Comparison of ENCODE assay signal across 8 mouse cellular contexts in the genomic region with DNA sequence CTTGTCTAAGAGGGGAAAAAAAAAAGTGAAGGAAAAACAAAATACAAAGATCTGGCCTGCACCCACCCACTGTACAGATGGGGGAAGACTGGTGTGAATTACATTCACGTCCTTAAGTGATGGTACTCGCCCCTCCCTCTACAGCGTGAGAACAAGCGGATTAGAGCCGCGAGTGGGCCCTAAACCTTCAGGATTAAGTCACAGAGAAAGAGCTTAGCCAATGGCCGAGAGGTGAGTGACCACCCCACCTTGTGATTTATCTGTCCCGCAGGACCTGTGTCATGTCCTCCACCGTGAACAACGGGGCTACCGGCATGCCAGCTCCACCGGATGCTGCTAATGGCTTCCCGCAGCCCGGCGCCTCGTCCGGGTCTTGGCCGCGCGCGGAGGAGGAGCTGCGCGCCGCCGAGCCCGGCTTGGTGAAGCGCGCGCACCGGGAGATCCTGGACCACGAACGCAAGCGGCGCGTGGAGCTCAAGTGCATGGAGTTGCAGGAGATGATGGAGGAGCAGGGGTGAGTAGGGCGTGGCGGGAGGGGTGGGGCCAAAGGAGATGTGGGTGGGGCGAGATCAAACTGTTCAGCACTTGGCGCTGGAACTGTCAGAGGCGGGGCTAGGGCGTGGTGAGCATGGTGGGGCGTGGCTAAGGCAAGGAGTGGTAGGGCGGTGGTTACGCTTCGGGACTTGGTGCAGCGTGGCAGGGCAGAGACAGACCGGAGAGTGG. TPM values are rescaled to one million over a fixed set of nuclear protein-coding genes. Genes with fewer than 3 reads are reported as not detected.
DNase-seq lines count a peak whose midpoint lies in the region; ATAC-seq and TF ChIP-seq lines count a peak whose summit lies in the region.

No protein-coding gene starts in this region.

- H3K36me3 ChIP-seq in limb, embryonic 13.5 days, result no peaks in the 10 kb centered on the region
- H3K36me3 ChIP-seq in midbrain, embryonic 15.5 days (replicated peaks), result no peaks in the 10 kb centered on the region; the same call in 1 of the 2 replicates
- no peaks in the 10 kb centered on the region for H3K36me3 ChIP-seq in spleen, adult 2 months (ENCODE audit: control insufficient read depth, insufficient read depth, low read length)

- peaks cover 26% of the 10 kb centered on the region for H3K27me3 ChIP-seq in limb, embryonic 13.5 days
- H3K27me3 ChIP-seq in midbrain, embryonic 15.5 days (replicated peaks), result no peaks in the 10 kb centered on the region
- H3K27me3 ChIP-seq in spleen, adult 2 months (ENCODE audit: control insufficient read depth, insufficient read depth, low read length), result peaks cover 4% of the 10 kb centered on the region; the same call in 1 of the 2 replicates

- H3K27ac ChIP-seq in limb, embryonic 13.5 days, result no peak overlapping the region
- H3K27ac ChIP-seq in midbrain, embryonic 15.5 days, result peak overlapping the region; percentile 81
- no peak overlapping the region for H3K27ac ChIP-seq in spleen, adult 2 months (ENCODE audit: insufficient read depth, low read length)

- TF ChIP-seq POLR2A in spleen, adult 2 months (IDR thresholded peaks at IDR 0.05; ENCODE audit: low read depth, low read length), result no peak

- ATAC-seq in monocyte, adult 5-6 weeks (replicated peaks; ENCODE audit: insufficient number of reproducible peaks, low FRiP score, low TSS enrichment, poor library complexity, severe bottlenecking), result no peak; the same call in 1 of the 2 replicates
- ATAC-seq in limb, embryonic 13.5 days (ENCODE audit: low FRiP score, low read depth), result peak; percentile 90
- peak; percentile 89 for ATAC-seq in midbrain, embryonic 15.5 days (replicated peaks)

- DNase-seq in monocyte, adult 2 months (ENCODE audit: low read depth in 1 of 2, low spot score in 2 of 2), result peak; percentile 37 to 39
- DNase-seq in embryo, embryonic 10.5 days (ENCODE audit: low spot score), result peak; percentile 95
- DNase-seq in gastrocnemius, postnatal 25 days, result peak; percentile 34
- peak; percentile 22 to 61 for DNase-seq in kidney, adult 8-10 months
- peak; percentile 25 to 40 for DNase-seq in spleen, adult 2 months (ENCODE audit: low read depth in 1 of 2, low spot score in 2 of 2)

- TF ChIP-seq CTCF in spleen, adult 2 months (IDR thresholded peaks at IDR 0.05; ENCODE audit: extremely low read depth, insufficient read depth, insufficient read length, insufficient replicate concordance), result no peak

- no peaks in the 10 kb centered on the region for H3K9me3 ChIP-seq in limb, embryonic 13.5 days
- H3K9me3 ChIP-seq in midbrain, embryonic 15.5 days, result no peaks in the 10 kb centered on the region

- peaks cover 11% of the 10 kb centered on the region for H3K4me1 ChIP-seq in limb, embryonic 13.5 days
- peaks cover 39% of the 10 kb centered on the region for H3K4me1 ChIP-seq in midbrain, embryonic 15.5 days
- H3K4me1 ChIP-seq in spleen, adult 2 months (ENCODE audit: control insufficient read depth, insufficient read depth, insufficient read length), result peaks cover 9% of the 10 kb centered on the region; the same call in 1 of the 2 replicates

- peak overlapping the region; percentile 56; the same call in 1 of the 2 replicates for H3K9ac ChIP-seq in limb, embryonic 13.5 days
- H3K9ac ChIP-seq in midbrain, embryonic 15.5 days, result peak overlapping the region; percentile 44

- 1% methylated on average over 47 of the region's 47 CpGs for WGBS in limb, embryonic 13.5 days
- WGBS in midbrain, embryonic 15.5 days, result under 1% methylated on average over 47 of the region's 47 CpGs
- 2% methylated on average over 47 of the region's 47 CpGs for WGBS in spleen, adult 2 months

- H3K4me3 ChIP-seq in limb, embryonic 13.5 days, result peak overlapping the region; percentile 52
- peak overlapping the region; percentile 44 for H3K4me3 ChIP-seq in midbrain, embryonic 15.5 days
- H3K4me3 ChIP-seq in spleen, adult 2 months (ENCODE audit: extremely low read depth, insufficient read depth, insufficient read length), result peak overlapping the region; percentile 46; the same call in 1 of the 2 replicates

- peak overlapping the region; percentile 92 for H3K4me2 ChIP-seq in limb, embryonic 13.5 days (replicated peaks)
- peak overlapping the region; percentile 77 for H3K4me2 ChIP-seq in midbrain, embryonic 15.5 days

RNA-seq across cellular contexts. Expression of gene Srrm3, which starts 28.2 kb away (rescaled TPM):
- not detected in 3 replicates for total RNA-seq in monocyte, adult 5-6 weeks (2017)
- total RNA-seq in gastrocnemius, postnatal 25 days (2021), result under 1 TPM; 0.08 to 0.21 TPM
- 0.19 and 0.38 TPM in 2 replicates for polyA plus RNA-seq in limb, embryonic 13.5 days (2015; fragmentation: Nextera tagmentation; extraction: Ambion mirVana)
- polyA plus RNA-seq in midbrain, embryonic 15.5 days (2015; fragmentation: Nextera tagmentation; extraction: Ambion mirVana), result 98.9 and 111 TPM in 2 replicates
- 0.05 and 0.06 TPM in 2 replicates for polyA plus RNA-seq in spleen, adult 2 months (2012; rRNA removed)

RNA-seq across cellular contexts. Expression of gene Hspb1, which starts 52.8 kb away (rescaled TPM):
- 1.9 TPM in 1 of 3 replicates, not detected in the others for total RNA-seq in monocyte, adult 5-6 weeks (2017)
- 100 to 1,000 TPM; 290 to 454 TPM for total RNA-seq in gastrocnemius, postnatal 25 days (2021)
- polyA plus RNA-seq in limb, embryonic 13.5 days (2015; fragmentation: Nextera tagmentation; extraction: Ambion mirVana), result 134 and 150 TPM in 2 replicates
- polyA plus RNA-seq in midbrain, embryonic 15.5 days (2015; fragmentation: Nextera tagmentation; extraction: Ambion mirVana), result 13.4 and 13.9 TPM in 2 replicates
- 34.0 and 70.5 TPM in 2 replicates for polyA plus RNA-seq in spleen, adult 2 months (2012; rRNA removed)

RNA-seq across cellular contexts. Expression of gene Mdh2, which starts 56.6 kb away (rescaled TPM):
- total RNA-seq in monocyte, adult 5-6 weeks (2017), result 86.0 to 121 TPM (median 119 TPM) in 3 replicates
- 1,000 to 10,000 TPM; 1,176 to 1,179 TPM for total RNA-seq in gastrocnemius, postnatal 25 days (2021)
- polyA plus RNA-seq in limb, embryonic 13.5 days (2015; fragmentation: Nextera tagmentation; extraction: Ambion mirVana), result 449 and 457 TPM in 2 replicates
- polyA plus RNA-seq in midbrain, embryonic 15.5 days (2015; fragmentation: Nextera tagmentation; extraction: Ambion mirVana), result 581 and 587 TPM in 2 replicates
- 200 and 320 TPM in 2 replicates for polyA plus RNA-seq in spleen, adult 2 months (2012; rRNA removed)

RNA-seq across cellular contexts. Expression of gene Styxl1, which starts 56.7 kb away (rescaled TPM):
- total RNA-seq in monocyte, adult 5-6 weeks (2017), result 1.5 TPM in 1 of 3 replicates, not detected in the others
- not detected for total RNA-seq in gastrocnemius, postnatal 25 days (2021)
- 0.37 TPM in 1 of 2 replicates, not detected in the other for polyA plus RNA-seq in limb, embryonic 13.5 days (2015; fragmentation: Nextera tagmentation; extraction: Ambion mirVana)
- 0.50 TPM in 1 of 2 replicates, not detected in the other for polyA plus RNA-seq in midbrain, embryonic 15.5 days (2015; fragmentation: Nextera tagmentation; extraction: Ambion mirVana)
- not detected in 2 replicates for polyA plus RNA-seq in spleen, adult 2 months (2012; rRNA removed)

Comparison
In these comparisons a context has a peak if more than half of its experiments do, and no peak if none do; other contexts are left out.
1. DNase-seq: peak in every context shown above with its lines; median percentile 95 in embryo, embryonic 10.5 days; 42 in kidney, adult 8-10 months; 38 in monocyte, adult 2 months; 34 in gastrocnemius, postnatal 25 days; 32 in spleen, adult 2 months.
2. RNA of gene Srrm3, which starts 28.2 kb away (polyA plus RNA-seq): 98.9 to 111 TPM in midbrain, embryonic 15.5 days; 0.19 to 0.38 TPM in limb, embryonic 13.5 days and 0.05 to 0.06 TPM in spleen, adult 2 months; every median in the first group is over 10 times any median in the second.
3. Peak in every context shown above with its lines, with median percentiles within 50 percentile points of each other: H3K4me3 ChIP-seq.